Mouse (Mus musculus) yolk sac, embryonic 10.5 days (tissue): Measurements from ENCODE around the gene Axin1.
"Not testable (repeated sequence)": the region's sequence is repeated elsewhere in the genome, so short reads cannot be mapped to it uniquely, and the experiment has no call there.

Experiments
- DNase-seq: peaks from one replicate; pipeline ENCODE4 v3.0.0-alpha.2; 2017; ENCODE audit warnings: low spot score

Gene Axin1

GRCm38 (mm10) chr17:26188091-26188805, 49.8 kb downstream of the Axin1 start:
- DNase-seq = no peak

- not testable (repeated sequence) for DNase-seq
These were observed 53.0 kb downstream of the Axin1 start for GRCm38 (mm10) chr17:26191486-26191885.

- no peak for DNase-seq
These were observed 54.1 kb downstream of the Axin1 start for GRCm38 (mm10) chr17:26192481-26193190.

GRCm38 (mm10) chr17:26198892-26199291, 60.4 kb downstream of the Axin1 start, which contains the start of gene Pdia2:
TSS of gene Pdia2 (minus strand) at chr17:26199087.
- no peak for DNase-seq

GRCm38 (mm10) chr17:26200831-26201705, 62.6 kb downstream of the Axin1 start:
- DNase-seq = peak; percentile 31

- DNase-seq = no peak
These were observed 63.5 kb downstream of the Axin1 start for GRCm38 (mm10) chr17:26201998-26202397.

- no peak for DNase-seq
These were observed 64.2 kb downstream of the Axin1 start, which contains the start of gene Rgs11 for GRCm38 (mm10) chr17:26202737-26203136. TSS of gene Rgs11 (plus strand) at chr17:26202951.

- DNase-seq = no peak
These were observed 64.9 kb downstream of the Axin1 start for GRCm38 (mm10) chr17:26203321-26203811.

GRCm38 (mm10) chr17:26204766-26205165, 66.3 kb downstream of the Axin1 start:
- DNase-seq = no peak

GRCm38 (mm10) chr17:26206392-26206791, 67.9 kb downstream of the Axin1 start:
- no peak for DNase-seq

GRCm38 (mm10) chr17:26207686-26208085, 69.2 kb downstream of the Axin1 start, which contains the start of gene Arhgdig:
TSS of gene Arhgdig (minus strand) at chr17:26207786.
- DNase-seq = no peak

- no peak for DNase-seq
These were observed 73.8 kb downstream of the Axin1 start for GRCm38 (mm10) chr17:26212241-26212640.

GRCm38 (mm10) chr17:26212681-26213080, 74.2 kb downstream of the Axin1 start:
- DNase-seq = no peak

GRCm38 (mm10) chr17:26221508-26221907, 83.0 kb downstream of the Axin1 start:
- DNase-seq = peak; percentile 29

- no peak for DNase-seq
These were observed 86.7 kb downstream of the Axin1 start for GRCm38 (mm10) chr17:26225150-26225549.

GRCm38 (mm10) chr17:26229776-26230175, 91.3 kb downstream of the Axin1 start:
- DNase-seq = no peak

GRCm38 (mm10) chr17:26231156-26231555, 92.7 kb downstream of the Axin1 start:
- no peak for DNase-seq

GRCm38 (mm10) chr17:26232863-26233262, 94.4 kb downstream of the Axin1 start:
- no peak for DNase-seq

- DNase-seq = no peak
These were observed 95.9 kb downstream of the Axin1 start for GRCm38 (mm10) chr17:26234386-26234785.

- no peak for DNase-seq
These were observed 96.8 kb downstream of the Axin1 start for GRCm38 (mm10) chr17:26235077-26235815.

- no peak for DNase-seq
These were observed 99.2 kb downstream of the Axin1 start for GRCm38 (mm10) chr17:26237667-26238066.
